8 mouse cellular contexts compared by ENCODE assay signal in the genomic region with DNA sequence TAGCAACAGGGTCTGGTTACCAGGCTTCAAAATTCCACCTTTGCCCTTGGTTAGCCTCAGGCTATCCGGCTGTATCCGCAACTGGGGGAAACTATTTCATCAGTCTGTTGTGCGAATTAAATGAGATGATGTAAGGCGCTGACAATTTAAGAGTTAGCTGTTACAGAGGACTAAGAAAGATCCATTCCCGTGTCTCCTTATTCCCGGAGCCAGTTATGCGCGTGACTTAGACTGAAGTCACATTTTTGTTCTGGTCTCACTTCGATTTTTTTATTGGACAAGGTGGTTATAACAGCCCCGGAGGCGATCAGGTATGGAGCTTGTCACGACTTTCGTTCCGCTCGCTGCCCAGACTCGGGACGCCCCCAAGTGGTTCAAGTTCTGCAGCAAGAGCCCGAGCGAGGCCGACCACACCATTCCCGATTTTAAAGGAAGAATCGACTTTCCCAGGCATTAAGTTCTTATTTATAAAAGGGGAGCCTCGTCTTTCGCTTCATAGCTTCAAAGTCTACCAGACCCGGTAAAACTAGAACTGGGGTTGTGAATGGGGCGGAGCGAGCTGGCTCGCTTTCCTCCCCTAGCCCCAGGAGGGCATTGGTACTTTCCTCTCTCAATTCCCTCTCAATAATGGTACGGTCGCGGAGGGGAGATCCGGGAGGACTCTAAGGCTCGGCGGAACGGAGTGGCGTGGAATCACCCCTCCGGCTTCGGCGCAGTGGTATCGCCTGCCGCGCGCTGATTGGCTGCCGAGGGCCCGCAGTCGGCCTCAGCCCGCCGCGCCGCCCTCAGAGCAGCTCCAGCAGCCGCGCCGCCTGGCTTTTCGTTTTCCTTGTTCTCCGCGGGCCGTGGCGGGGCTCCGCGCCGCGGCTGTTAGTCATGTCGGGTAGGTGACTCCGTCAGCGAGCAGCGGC. TPM values are rescaled to one million over a fixed set of nuclear protein-coding genes. Genes with fewer than 3 reads are reported as not detected.
DNase-seq lines count a peak whose midpoint lies in the region; ATAC-seq lines count a peak whose summit lies in the region.

Gene Taf15, plus strand, starts transcription at position 763 of the 911 bp plus-strand sequence.

- H3K4me2 ChIP-seq in intestine, embryonic 14.5 days (ENCODE audit: low read length) = peak within 1 kb of the TSS; percentile 73

- H3K4me3 ChIP-seq in intestine, embryonic 14.5 days (ENCODE audit: low read depth, low read length) = peak within 1 kb of the TSS; percentile 99

- no peaks in the 10 kb centered on the region for H3K9me3 ChIP-seq in intestine, embryonic 14.5 days (ENCODE audit: control insufficient read depth, low read length)

- peak within 1 kb of the TSS; percentile 82 for H3K9ac ChIP-seq in intestine, embryonic 14.5 days (ENCODE audit: low read length)

- H3K4me1 ChIP-seq in intestine, embryonic 14.5 days (replicated peaks; ENCODE audit: control insufficient read depth, insufficient read depth, low read length) = peaks cover 14% of the 10 kb centered on the region

- peak; percentile 98 for ATAC-seq in intestine, embryonic 14.5 days (replicated peaks; ENCODE audit: low FRiP score, low TSS enrichment, low read depth)

- peak within 1 kb of the TSS; percentile 92 for H3K27ac ChIP-seq in intestine, embryonic 14.5 days (ENCODE audit: low read depth)

- WGBS in intestine, embryonic 14.5 days = under 1% methylated on average over 66 of the region's 66 CpGs

- no peaks in the 10 kb centered on the region for H3K27me3 ChIP-seq in intestine, embryonic 14.5 days (replicated peaks; ENCODE audit: control insufficient read depth, insufficient read depth, low read length)

- peaks cover 15% of the 10 kb centered on the region for H3K36me3 ChIP-seq in intestine, embryonic 14.5 days (ENCODE audit: control insufficient read depth, insufficient read depth, low read length)

- intact Hi-C loops in left cerebral cortex, postnatal 14 days (cut with DNase I) = loop anchor here (1.0 kb wide), 1 partner anchor 29 kb away; no protein-coding TSS in a partner anchor

- DNase-seq in adrenal gland, adult 18-20 months (ENCODE audit: low spot score in 2 of 2) = peak; percentile 97 to 98
- peak; percentile 99 for DNase-seq in embryo, embryonic 11 days
- peak; percentile 99 for DNase-seq in gastrocnemius, postnatal 25 days
- DNase-seq in intestine, embryonic 14.5 days (ENCODE audit: low spot score) = peak; percentile 98
- DNase-seq in left cerebral cortex, postnatal 14 days (ENCODE audit: low spot score in 2 of 2) = peak; percentile 99
- DNase-seq in mesoderm, embryonic 11.5 days (ENCODE audit: low read depth, low spot score) = peak; percentile 99
- DNase-seq in right cerebral cortex, postnatal 36 days (ENCODE audit: low spot score in 2 of 2) = peak; percentile 96 to 97
- peak; percentile 97 for DNase-seq in yolk sac, embryonic 10.5 days (ENCODE audit: low spot score)

RNA-seq across cellular contexts. Expression of gene Taf15, which starts in this region (rescaled TPM):
- total RNA-seq in adrenal gland, adult 18-20 months (2021) = 10 to 100 TPM; 58.8 to 72.0 TPM
- total RNA-seq in gastrocnemius, postnatal 25 days (2021) = 10 to 100 TPM; 20.2 to 24.3 TPM
- polyA plus RNA-seq in intestine, embryonic 14.5 days (2014; fragmentation: Nextera tagmentation; extraction: Ambion mirVana) = 13.5 and 14.1 TPM in 2 replicates
- total RNA-seq in left cerebral cortex, postnatal 14 days (2021) = 10 to 100 TPM; 52.0 to 62.1 TPM

Comparison
In these comparisons a context has a peak if more than half of its experiments do, and no peak if none do; other contexts are left out.
1. Peak in every context shown above with its lines: DNase-seq, ATAC-seq, H3K4me3 ChIP-seq and H3K27ac ChIP-seq.